Mouse (Mus musculus) myocyte (in vitro differentiated cells): Measurements from ENCODE around the gene Amh. TPM values are rescaled to one million over a fixed set of nuclear protein-coding genes. Genes with fewer than 3 reads are reported as not detected.

Experiments
- H3K27me3 ChIP-seq: one replicate; pipeline ENCODE4 v1.6.1; 2011; ENCODE audit not compliant: control insufficient read depth, insufficient read depth, insufficient read length
- H3K36me3 ChIP-seq: one replicate; pipeline ENCODE4 v1.6.1; 2011; ENCODE audit not compliant: control insufficient read depth, insufficient read depth
- H3K4me2 ChIP-seq: one replicate; pipeline ENCODE4 v1.6.1; 2011; ENCODE audit warnings: low read depth, control low read depth
- H3K4me3 ChIP-seq: one replicate; pipeline ENCODE4 v1.5.1; 2011; ENCODE audit warnings: mild to moderate bottlenecking, control low read depth, moderate library complexity
- H3K79me2 ChIP-seq: one replicate; pipeline ENCODE4 v1.6.1; 2011; ENCODE audit not compliant: control insufficient read depth, insufficient read depth
- H3ac ChIP-seq: one replicate; pipeline ENCODE4 v1.6.1; 2011; ENCODE audit not compliant: control insufficient read depth, insufficient read length
- CEBPB ChIP-seq: IDR thresholded peaks from 2 replicates; pipeline ENCODE4 v1.6.1; 2011; ENCODE audit warnings: mild to moderate bottlenecking, moderate library complexity; ENCODE audit not compliant: poor library complexity, insufficient read depth, severe bottlenecking
- E2F4 ChIP-seq: IDR thresholded peaks from one replicate; pipeline ENCODE4 v1.6.1; 2011; ENCODE audit warnings: mild to moderate bottlenecking, control low read depth, moderate library complexity; ENCODE audit not compliant: insufficient read depth
- MAX ChIP-seq: IDR thresholded peaks from one replicate; pipeline ENCODE4 v1.6.1; 2011; ENCODE audit warnings: low read depth, mild to moderate bottlenecking, control low read depth
- MYOD1 ChIP-seq, 3 experiments: IDR thresholded peaks; one replicate each; pipeline ENCODE4 v1.6.1; 2011; ENCODE audit warnings: control low read depth in 2 of 3, low read depth in 2 of 3, mild to moderate bottlenecking in 2 of 3, moderate library complexity in 1 of 3; ENCODE audit not compliant: insufficient read length in 2 of 3, control insufficient read depth in 1 of 3
- MYOG ChIP-seq, 3 experiments: IDR thresholded peaks; one replicate each; pipeline ENCODE4 v1.6.1; 2011; ENCODE audit warnings: control low read depth in 2 of 3, low read depth in 2 of 3, mild to moderate bottlenecking in 2 of 3; ENCODE audit not compliant: insufficient read length in 2 of 3, control insufficient read depth in 1 of 3, insufficient read depth in 1 of 3
- POLR2A ChIP-seq: IDR thresholded peaks from one replicate; pipeline ENCODE4 v1.6.1; 2011; ENCODE audit warnings: low read depth, mild to moderate bottlenecking, control low read depth, moderate library complexity; ENCODE audit not compliant: insufficient read length
- POLR2AphosphoS2 ChIP-seq: IDR thresholded peaks from one replicate; pipeline ENCODE4 v1.6.1; 2011; ENCODE audit warnings: low read depth, control low read depth; ENCODE audit not compliant: insufficient read length
- REST ChIP-seq: IDR thresholded peaks from one replicate; pipeline ENCODE4 v1.6.1; 2011; ENCODE audit warnings: mild to moderate bottlenecking, control low read depth, moderate library complexity; ENCODE audit not compliant: insufficient read depth, insufficient read length
- SRF ChIP-seq: IDR thresholded peaks from one replicate; pipeline ENCODE4 v1.6.1; 2011; ENCODE audit warnings: low read depth; ENCODE audit not compliant: control insufficient read depth, insufficient read length
- TCF12 ChIP-seq: IDR thresholded peaks from one replicate; pipeline ENCODE4 v1.6.1; 2011; ENCODE audit warnings: mild to moderate bottlenecking, control low read depth; ENCODE audit not compliant: poor library complexity, insufficient read depth, severe bottlenecking
- TCF3 ChIP-seq: IDR thresholded peaks from one replicate; pipeline ENCODE4 v1.6.1; 2011; ENCODE audit warnings: low read depth, control low read depth; ENCODE audit not compliant: insufficient read length
- USF1 ChIP-seq: IDR thresholded peaks from one replicate; pipeline ENCODE4 v1.6.1; 2011; ENCODE audit warnings: low read depth, mild to moderate bottlenecking, control low read depth, moderate library complexity
- polyA plus RNA-seq: library from polyadenylated mRNA; unstranded; fragments of >200 nt; fragmentation: generic; extraction: Trizol; gene quantifications from one replicate; pipeline ENCODE4 v1.2.1, GENCODE M21; 2012; ENCODE audit warnings: missing spikeins

Amh gene
- polyA plus RNA-seq, 1 experiment: 0.76 TPM

- H3K4me2 ChIP-seq: no peak overlapping the region
- TF ChIP-seq POLR2AphosphoS2: peak; percentile 79
- TF ChIP-seq E2F4: no peak
- TF ChIP-seq SRF: no peak
- TF ChIP-seq TCF12: no peak
- no peak for TF ChIP-seq MYOD1 (IDR thresholded peaks at IDR 0.05; ENCODE audit: control insufficient read depth in 1 of 3, insufficient read length in 2 of 3, low read depth in 2 of 3)
- no peak overlapping the region for H3ac ChIP-seq
- peaks cover 16% of the 10 kb centered on the region for H3K36me3 ChIP-seq
- H3K27me3 ChIP-seq: no peaks in the 10 kb centered on the region
- no peak overlapping the region for H3K4me3 ChIP-seq
- peaks cover 13% of the 10 kb centered on the region for H3K79me2 ChIP-seq
Observed at GRCm38 (mm10) chr10:80791476-80792174, 13.4 kb upstream of the Amh start.

GRCm38 (mm10) chr10:80792175-80793032 is 12.6 kb upstream of the Amh start:
- Histone ChIP-seq H3K4me3 (no peak overlapping the region), H3ac (no peak overlapping the region), H3K27me3 (no peaks in the 10 kb centered on the region), H3K4me2 (no peak overlapping the region), H3K36me3 (peaks cover 16% of the 10 kb centered on the region), H3K79me2 (peaks cover 21% of the 10 kb centered on the region)
- TF ChIP-seq MAX (no peak), POLR2A (peak; percentile 10), TCF12 (no peak), POLR2AphosphoS2 (peak; percentile 7), REST (no peak), TCF3 (no peak), CEBPB (no peak), E2F4 (no peak), SRF (no peak), MYOD1 (IDR thresholded peaks at IDR 0.05; ENCODE audit: control insufficient read depth in 1 of 3, insufficient read length in 2 of 3, low read depth in 2 of 3) (peak in 1 of 3 experiments; percentile 51), USF1 (no peak), MYOG (IDR thresholded peaks at IDR 0.05; ENCODE audit: control insufficient read depth in 1 of 3, insufficient read depth in 1 of 3, insufficient read length in 2 of 3, low read depth in 2 of 3) (peak in 1 of 3 experiments; percentile 45)

- no peak overlapping the region for H3K4me3 ChIP-seq
- H3K27me3 ChIP-seq: no peaks in the 10 kb centered on the region
- TF ChIP-seq MAX: no peak
- TF ChIP-seq POLR2AphosphoS2: peak; percentile 13
- H3ac ChIP-seq: no peak overlapping the region
- peaks cover 16% of the 10 kb centered on the region for H3K36me3 ChIP-seq
- H3K4me2 ChIP-seq: no peak overlapping the region
- peaks cover 25% of the 10 kb centered on the region for H3K79me2 ChIP-seq
Observed at GRCm38 (mm10) chr10:80793033-80793784, 11.8 kb upstream of the Amh start.

GRCm38 (mm10) chr10:80793803-80794202 is 11.2 kb upstream of the Amh start:
- no peak overlapping the region for H3K4me3 ChIP-seq
- no peaks in the 10 kb centered on the region for H3K27me3 ChIP-seq
- TF ChIP-seq MYOG (IDR thresholded peaks at IDR 0.05; ENCODE audit: control insufficient read depth in 1 of 3, insufficient read depth in 1 of 3, insufficient read length in 2 of 3, low read depth in 2 of 3) (peak in 2 of 3 experiments; percentile 68 to 95), CEBPB (no peak), TCF12 (peak; percentile 56), REST (no peak), POLR2AphosphoS2 (peak; percentile 52), TCF3 (peak; percentile 49), MYOD1 (IDR thresholded peaks at IDR 0.05; ENCODE audit: control insufficient read depth in 1 of 3, insufficient read length in 2 of 3, low read depth in 2 of 3) (peak in 2 of 3 experiments; percentile 87 to 96)
- H3ac ChIP-seq: no peak overlapping the region
- no peak overlapping the region for H3K4me2 ChIP-seq
- H3K79me2 ChIP-seq: peaks cover 28% of the 10 kb centered on the region
- peaks cover 16% of the 10 kb centered on the region for H3K36me3 ChIP-seq

- TF ChIP-seq USF1 (no peak), MAX (no peak), CEBPB (no peak), REST (no peak), MYOG (IDR thresholded peaks at IDR 0.05; ENCODE audit: control insufficient read depth in 1 of 3, insufficient read depth in 1 of 3, insufficient read length in 2 of 3, low read depth in 2 of 3) (no peak), TCF12 (no peak), POLR2A (no peak), TCF3 (no peak), SRF (no peak), E2F4 (no peak), POLR2AphosphoS2 (no peak), MYOD1 (IDR thresholded peaks at IDR 0.05; ENCODE audit: control insufficient read depth in 1 of 3, insufficient read length in 2 of 3, low read depth in 2 of 3) (no peak)
- Histone ChIP-seq H3ac (no peak overlapping the region), H3K4me3 (no peak overlapping the region), H3K4me2 (no peak overlapping the region), H3K79me2 (peaks cover 37% of the 10 kb centered on the region), H3K36me3 (peaks cover 11% of the 10 kb centered on the region), H3K27me3 (no peaks in the 10 kb centered on the region)
Observed at GRCm38 (mm10) chr10:80794750-80795149, 10.3 kb upstream of the Amh start.
